Mouse (Mus musculus) c-Kit-positive CD71-positive TER-119-negative erythroid progenitor cells, embryonic 14.5 days (primary cell): ENCODE measurements at regions not wholly inside any gene's neighbourhood (a gene's known extent, or its start where the extent isn't known, plus 50 kb on each side); places are given as distances from the start of the nearest gene placed in this dataset.
"Not testable (repeated sequence)": the region's sequence is repeated elsewhere in the genome, so short reads cannot be mapped to it uniquely, and the experiment has no call there.

ENCODE experiments used
- DNase-seq: peaks from one replicate; pipeline ENCODE4 v3.0.0-alpha.2; 2013; ENCODE audit warnings: low read depth

DNA sequence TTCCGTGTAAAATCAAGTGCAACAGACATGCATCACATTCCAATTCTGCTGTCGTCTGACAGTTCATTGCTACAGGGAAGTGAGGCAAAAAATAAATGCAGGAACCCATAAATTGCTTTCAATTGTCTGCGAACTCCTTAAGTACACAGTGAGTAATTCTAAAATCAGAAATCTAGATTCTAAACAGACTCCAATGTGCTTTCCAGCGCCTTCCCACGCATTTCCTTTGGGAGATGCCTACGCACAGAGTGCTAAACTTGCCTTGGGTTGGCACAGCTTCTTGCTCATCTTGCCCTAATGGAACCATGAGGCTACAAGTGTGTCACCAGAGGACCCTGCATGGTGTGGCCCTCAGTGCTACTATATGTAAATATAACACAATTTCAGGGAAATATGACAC is 212.6 kb downstream of the Samd5 start:
- no peak for DNase-seq

DNA sequence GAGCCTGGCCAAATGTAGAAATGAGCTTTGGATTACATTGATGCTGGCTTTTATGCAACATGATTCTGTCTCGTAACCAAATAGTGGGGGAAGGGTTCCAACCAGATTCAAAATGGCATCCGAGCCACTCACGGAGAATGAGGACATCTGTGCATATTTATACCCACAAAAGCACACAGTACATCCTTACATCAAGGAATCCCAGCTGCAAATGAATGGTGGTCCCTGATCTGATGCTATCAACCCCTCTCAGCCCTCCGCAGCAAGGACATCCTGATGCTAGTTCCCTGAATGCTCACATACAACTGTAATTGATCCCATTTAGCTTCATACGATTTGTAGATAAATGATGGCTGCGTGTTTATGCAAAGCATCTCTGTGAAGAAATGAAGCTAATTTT is 215.9 kb downstream of the Samd5 start:
- no peak for DNase-seq

DNA sequence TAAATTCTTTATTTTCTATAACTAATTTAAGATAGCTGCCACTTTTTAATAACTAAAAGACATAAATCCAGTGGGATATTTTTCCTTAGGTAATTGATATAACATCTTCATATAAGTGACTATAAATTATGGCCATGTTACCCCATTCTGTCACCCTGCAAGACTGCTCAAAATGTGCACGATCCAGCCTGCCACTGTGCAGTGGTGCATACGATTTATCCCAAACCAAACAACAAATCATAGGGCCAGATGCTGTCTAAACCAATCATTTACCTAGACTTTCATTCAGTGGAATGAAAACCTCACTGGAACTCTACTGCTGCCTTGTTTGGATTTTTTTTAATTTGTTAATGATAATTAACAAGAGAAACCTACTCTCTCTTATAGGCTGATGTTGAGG is 216.5 kb downstream of the Samd5 start:
- no peak for DNase-seq

DNA sequence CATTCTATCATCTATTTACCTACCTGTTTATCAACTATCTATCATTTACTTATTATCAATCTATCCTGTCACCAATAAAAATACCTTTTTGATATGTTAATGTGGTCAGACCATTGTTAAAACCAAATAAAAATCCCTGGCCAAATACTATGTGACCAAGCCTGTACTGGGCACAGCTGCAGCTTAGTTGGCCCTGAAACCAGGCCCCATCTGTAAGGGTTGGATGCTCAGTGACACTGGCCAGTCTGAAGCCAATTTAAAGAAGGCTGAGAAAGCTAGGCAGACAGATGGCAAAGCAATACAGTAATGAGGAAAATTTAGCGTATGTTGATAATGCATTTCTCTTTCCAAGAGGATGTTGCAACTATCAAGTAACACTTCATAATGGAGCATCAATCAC is 217.8 kb downstream of the Samd5 start:
- DNase-seq = no peak

DNA sequence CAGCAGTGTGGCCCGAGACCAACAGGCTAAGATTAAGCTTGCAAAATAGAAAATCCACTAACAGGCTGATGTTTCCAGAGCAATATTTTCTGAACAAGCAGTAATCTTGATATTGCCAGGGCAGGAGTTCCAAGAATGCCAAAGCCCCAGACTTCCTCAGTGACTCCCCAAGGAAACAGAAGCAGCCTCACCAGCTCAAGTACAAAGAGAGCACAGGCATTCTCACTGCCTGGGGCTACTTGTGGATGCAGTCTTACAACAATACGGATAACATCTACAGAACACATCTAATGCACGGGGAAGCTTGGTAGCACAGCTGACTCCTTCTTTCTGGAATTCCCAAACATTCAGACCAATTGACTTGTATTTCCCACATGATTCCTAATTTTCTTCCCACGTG is 235.9 kb downstream of the Samd5 start:
- no peak for DNase-seq

DNA sequence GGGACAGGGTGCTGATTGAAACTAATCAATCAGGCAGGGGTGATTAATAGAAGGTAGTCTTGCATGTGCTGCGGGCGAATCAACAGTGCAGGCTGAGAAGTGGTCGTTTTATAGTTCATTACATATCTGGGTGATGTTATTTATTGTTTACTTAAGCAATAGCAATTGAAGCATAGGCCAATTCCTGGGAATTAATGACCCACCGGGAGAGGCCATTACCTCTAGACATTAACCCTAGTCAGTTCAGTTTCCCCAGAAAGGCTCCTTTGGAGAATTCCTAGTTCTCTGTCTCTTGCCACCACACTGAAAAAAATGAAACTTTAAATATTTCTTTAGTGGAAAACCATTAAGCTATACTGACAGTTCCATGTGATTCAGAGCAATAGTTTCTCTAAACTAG is 236.6 kb downstream of the Samd5 start:
- DNase-seq = no peak

DNA sequence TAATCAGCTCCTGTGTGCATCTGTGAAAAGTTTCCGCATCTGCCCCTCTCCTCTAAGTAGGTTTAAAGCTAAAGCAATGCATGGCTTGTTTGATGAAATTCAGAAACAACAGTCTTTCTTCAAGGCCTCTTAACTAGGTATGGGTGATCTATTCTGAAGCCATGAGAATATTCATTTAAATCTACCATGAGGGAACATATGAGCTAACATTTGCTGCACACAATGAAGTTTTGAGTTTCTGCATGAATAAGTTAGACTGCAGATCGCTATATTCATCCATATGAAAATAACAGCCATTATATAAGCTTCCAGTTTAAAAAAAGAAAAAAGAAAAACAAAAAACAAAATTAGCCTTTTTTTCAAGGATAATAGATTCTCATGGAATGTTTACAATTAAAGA is 245.9 kb downstream of the Samd5 start:
- no peak for DNase-seq

DNA sequence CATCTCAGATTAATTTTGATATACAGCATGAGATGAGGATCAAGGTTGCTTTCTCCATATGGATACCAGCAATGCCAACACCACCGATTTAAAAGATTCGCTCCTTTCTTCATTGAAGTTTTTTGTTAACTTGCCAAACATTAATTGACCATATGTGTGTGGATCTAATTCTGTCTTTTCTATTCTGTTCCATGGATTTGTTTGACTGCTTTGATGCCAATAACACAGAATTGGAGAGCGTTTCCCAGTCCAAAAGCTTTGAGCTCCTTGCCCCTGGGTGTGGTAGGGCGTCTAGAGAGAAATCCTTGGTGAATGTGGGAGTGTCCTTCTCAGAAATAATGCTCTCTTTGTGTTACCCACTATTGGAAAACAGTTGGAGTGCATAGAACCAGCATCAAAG is 254.3 kb downstream of the Samd5 start:
- no peak for DNase-seq

DNA sequence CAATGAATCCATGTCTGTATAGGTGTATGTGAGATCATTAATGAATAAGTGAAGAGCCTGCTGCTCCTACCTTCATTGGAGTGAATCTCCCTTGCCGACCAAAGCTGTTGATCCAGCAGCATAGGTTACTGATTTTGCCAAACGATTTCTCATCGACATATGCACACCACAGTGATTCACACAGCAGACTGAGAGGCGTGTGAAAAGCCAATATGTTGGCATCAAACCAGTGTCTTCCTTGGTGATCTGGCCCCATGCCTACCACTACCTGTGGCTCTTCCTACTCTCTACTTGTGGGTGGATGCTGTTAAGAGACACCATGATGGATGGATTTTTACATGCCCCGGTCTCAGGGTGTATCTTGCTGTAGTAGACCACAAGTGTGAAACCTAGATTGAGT is 258.3 kb downstream of the Samd5 start:
- DNase-seq = no peak

DNA sequence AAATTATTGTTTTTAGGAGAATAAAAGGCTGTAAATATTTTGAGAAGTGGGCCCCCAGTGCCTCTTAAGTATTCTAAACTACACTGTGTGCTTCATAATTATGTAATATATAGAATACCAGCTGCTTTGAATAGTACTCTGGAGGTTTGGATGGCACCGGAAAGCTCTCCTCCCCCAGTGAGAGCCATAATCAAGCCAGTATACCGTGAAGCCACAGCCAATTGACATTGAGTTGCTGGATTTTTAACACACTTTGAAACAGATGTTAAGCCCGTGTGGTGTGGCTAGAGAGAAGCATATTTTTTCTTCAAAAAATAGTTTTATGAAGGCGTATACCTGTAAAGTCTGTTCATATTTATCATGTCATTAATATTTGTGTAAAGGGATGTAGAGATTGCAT is 268.9 kb downstream of the Samd5 start:
- DNase-seq = no peak

DNA sequence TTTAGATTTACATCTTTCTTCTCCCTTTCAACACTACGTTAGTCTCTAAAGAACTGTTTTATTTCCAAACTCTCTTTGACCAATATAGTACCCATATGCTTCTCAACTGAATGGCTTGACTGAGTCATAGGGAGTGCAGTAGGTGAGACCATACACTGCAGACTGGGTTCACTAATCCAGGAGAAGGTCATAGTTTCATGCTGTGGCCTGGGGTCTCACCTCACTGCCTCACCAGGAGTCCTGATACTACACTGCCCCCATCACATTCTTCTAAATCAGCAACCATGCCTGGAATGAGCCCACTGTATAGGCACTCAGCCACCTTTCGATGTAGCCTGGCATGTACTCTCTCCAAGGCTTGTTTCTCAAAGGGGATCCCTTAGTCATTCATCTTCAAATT is 269.6 kb downstream of the Samd5 start:
- no peak for DNase-seq

DNA sequence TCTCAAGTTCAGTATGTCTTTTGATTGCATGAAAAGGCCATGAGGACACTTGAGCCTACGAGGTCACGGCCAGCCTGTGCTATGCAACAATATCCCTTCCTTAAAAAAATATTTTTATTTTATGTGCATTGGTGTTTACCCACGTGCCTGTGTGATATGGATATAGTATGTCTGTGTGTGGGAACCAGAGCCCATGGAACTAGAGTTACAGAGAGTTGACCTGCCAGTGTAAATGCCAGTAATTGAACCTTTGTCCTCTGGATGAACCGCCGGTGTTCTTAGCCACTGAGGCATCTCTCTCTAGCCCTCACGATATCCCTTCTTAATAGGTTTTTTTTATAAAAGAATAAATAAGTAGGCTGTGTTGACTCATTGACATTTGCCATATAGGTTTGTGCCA is 270.0 kb downstream of the Samd5 start:
- no peak for DNase-seq

DNA sequence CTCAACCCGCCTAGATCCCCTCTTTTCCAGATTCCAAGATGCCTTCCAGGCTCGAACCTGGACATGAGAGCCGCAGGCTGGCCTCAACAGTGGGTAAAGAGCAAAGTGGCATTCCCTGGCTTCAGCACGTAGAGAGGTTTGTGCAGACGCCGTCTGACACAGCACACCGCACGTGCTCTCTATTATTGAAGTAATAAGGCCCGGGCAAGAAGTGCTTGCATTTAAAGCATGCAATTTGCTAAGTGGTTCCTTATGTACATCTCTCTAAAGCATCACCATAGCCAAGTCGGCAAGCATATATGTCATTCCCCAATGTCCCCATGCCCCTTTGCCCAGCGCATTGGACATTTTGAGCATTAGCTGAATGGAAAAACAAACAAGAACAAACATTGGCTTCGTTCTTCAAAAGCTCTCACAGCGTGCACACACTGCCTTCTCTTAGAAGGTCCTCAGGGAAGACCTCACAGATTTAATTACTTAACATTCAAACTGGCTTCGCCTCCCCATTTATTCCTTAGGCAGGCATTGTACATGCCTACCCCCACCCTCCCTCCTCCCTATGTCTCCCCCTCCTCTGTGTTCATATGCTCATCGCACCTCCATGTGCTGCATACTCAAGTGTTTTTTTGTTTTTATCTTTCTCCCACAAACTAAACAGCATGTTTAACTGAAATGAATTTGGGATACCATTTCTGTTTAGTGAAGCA is 273.9 kb downstream of the Samd5 start:
- DNase-seq = no peak

DNA sequence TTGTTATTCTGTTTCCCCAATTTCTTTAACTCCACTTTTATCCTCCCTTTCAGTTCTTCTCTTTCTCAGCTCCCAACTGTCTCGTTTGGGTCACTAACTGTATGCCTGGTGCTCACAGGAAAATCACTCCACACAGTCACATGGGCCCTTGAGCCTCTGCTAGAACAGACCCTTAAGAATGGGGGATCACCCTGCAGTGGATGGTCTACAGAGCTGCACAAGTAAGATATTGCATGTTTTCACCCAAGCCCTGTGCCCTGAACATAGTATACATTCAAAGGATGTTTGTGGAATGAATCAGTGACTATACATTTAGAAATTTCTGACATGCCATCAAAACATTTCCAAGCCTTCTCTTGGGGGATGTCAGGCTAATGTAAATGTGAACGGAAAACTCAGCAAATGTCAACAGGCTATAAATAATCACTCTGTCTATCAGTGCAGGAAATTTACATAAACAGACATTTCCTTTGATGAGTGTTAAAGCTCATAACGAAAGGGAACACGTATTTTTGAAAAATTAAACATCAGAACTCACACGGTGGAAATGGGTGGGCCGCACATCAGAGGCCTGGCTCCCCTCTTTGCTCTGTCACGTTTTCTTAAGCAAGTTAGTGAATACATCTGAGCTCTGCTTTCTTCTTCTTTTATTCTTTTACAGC is 297.4 kb downstream of the Samd5 start:
- no peak for DNase-seq

DNA sequence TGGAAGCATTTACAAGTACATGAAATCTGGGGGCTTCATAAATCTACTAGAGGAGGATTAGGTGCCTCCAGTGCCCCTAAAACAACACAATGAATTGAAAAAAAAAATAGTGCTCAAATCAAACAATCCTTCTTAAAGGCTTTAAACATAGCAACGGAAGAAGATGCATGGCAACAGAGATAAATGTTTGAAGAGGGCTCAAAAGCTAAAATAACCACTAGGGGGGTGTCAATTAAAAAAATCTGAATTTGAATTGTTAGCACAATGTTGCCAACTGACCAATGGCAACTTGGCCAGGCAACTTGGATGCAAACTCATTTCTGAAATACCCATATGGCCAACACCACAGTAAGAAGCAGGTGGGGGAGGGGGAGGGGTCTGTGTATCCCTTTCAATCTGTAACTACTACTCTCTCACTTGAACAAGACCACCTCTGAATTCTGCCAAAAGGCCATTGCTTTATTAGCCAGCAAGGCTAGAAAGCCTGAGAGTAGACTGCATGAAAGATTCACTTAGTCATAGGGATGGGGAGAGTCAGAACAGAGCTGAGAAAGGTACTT is 312.6 kb downstream of the Samd5 start:
- DNase-seq = no peak

DNA sequence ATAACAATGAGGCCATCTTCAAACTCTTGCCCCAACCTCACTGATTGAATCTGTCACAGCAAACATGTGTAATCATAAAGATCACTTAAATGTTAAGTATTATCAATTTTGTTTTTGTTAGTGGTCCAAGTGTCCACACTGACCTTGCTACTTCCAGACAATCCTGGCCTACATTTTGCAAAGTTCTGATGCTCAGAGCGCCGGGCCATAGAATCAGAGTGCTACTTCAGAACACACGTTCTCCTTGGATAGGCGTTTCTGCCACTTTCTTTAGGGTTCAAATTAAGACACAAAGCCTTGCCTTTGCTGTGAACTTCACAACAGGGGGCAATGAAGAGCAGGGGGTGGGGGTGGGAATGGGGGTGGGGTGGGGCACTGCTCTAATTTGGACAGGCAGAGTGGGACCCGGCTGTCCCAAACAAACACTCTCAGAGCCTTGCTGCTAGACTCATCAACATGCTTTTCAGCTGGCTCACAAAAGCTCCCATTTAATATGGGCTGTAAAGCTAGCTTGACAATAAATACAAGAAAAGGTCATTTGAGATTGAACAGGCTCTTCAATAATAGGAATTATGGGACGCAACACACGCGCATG is 336.7 kb downstream of the Samd5 start:
- no peak for DNase-seq

DNA sequence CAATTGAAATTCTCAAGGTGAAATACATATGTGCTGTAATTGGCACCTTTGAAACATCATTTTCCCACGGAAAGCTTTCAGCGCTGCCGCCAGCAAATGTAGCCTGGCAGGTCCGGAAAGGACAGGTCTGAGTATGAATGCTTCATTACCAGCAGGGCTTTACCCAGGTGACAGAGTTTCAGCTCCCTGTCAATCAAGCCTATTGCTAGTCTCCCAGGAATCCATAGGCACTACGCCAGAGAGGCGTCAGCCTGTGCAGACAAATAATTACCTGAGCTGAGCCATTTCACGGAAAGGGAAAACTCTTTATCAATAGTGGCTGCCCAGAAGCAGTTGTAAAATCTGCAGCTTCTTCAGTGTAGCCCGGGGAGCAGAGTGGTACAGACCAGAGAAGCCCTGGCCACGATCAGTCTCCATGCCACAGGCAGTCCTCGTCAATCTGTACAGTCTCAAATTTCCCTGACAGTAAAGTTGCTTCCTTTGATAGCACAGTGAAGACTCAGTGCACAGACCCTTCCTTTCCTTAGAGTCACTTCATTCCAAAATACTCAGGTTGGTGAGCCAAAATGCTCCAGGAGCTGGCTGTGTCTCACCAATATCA is 340.7 kb downstream of the Samd5 start:
- no peak for DNase-seq

DNA sequence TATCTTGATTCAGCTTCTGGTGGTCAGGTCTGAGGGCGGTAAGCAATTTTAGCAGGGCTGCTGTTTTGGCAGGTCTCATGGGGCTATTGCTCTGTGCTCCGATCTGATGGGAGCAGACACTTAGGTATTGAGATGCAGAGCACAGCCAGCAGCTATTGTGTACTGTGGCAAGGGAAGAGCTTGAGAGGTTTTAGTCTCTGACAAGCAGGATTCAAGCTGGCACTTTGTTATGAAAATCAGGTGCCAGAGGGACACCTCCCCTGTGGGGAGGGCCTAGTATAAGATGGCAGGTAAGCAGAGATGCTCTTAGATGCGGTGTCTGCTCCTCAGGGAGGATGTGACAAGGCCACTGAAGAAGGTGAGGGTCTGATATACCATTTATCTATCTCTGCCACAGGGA is 343.3 kb downstream of the Samd5 start:
- no peak for DNase-seq

DNA sequence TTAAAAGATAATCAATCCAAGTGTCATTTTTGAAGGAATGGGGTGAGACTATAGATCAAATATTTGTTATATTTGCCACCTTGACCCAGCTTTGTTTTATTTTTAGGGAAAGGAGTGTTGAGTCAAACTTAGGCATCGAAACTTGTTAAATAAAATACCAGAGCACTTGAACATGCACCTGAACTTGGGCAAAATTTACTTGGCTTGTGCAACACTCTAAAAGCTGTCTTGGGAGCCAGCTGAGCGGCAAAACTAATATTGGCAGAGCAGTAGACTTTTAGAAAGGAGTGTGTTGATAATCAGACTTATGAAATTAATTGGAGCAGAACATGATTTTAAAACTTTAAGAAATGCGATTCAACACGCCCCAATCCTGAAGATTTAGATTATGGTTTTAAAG is 346.7 kb downstream of the Samd5 start:
- DNase-seq = no peak

DNA sequence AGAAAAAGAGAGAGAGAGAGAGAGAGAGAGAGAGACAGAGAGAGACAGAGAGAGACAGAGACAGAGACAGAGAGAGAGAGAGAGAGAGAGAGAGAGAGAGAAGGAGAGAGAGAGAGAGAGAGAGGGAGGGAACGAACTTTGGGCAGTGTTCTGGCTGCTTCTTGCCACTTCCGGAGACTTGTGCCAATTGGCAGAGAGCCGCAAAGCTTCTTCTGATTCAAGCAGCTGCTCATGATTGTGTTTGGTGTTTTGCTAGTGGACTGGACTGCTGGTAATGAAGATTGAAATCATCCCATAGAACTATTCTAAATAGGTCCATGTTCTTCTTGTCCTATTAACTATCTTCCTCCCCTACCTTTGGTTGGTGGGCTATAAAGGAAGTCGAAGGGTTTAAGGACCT is 347.1 kb downstream of the Samd5 start:
- DNase-seq = not testable (repeated sequence)

DNA sequence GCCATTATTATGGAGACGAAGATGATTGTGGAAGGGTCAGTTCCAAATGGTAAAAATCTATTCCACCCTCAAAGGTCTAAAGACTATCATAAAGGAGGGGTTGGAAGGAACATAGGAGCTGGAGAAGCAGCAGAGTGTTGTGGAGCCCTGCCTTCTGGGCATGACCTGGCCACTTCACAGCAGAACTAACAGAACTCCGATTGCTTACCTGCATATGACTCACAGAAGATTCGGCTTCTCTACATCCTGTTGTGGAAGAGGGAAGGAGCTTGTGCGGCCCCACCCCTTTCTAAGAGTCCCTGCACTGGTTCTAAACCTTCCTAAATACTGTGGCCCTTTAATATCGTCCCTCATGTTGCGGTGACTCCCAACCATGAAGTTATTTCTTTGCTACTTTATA is 362.7 kb downstream of the Samd5 start:
- no peak for DNase-seq

DNA sequence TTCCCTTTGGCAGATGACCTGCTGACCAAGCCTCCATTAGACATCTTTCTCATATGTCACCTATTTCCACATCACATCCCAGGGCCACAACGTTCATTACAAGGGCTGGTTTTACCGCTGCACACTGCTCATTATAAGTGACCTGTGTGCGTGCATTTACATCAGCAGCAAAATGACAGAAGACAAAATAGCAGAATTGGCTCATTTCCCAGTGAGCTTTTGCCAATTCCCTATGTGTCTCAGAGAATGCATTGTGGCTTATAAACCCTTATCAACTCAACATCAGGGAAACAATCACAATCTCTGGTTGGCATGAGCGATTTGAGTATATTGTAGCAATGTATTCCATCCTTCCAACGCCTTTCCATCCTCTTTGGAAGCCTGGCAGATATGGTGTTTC is 364.7 kb downstream of the Samd5 start:
- DNase-seq = no peak

DNA sequence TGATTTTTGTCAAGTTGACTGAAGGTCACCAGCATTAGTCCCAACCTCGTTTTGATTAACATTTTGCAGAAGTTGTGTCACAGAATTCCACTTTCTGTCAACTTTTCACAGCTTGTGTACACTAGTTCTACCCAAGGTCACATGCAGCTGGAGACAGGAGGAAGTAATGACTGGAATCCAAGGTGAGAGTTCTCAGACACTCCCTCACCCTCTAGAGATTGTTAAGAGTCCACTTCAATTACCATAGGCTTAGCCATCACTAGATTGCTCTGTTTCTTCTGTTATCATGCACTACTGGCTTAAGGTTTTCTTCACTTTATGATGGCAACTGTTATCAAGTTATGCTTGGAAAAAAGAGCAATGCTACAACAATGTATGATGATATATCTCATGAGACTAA is 379.0 kb downstream of the Samd5 start:
- DNase-seq = no peak
